Mouse (Mus musculus): ENCODE results near the gene Accs.

DNA sequence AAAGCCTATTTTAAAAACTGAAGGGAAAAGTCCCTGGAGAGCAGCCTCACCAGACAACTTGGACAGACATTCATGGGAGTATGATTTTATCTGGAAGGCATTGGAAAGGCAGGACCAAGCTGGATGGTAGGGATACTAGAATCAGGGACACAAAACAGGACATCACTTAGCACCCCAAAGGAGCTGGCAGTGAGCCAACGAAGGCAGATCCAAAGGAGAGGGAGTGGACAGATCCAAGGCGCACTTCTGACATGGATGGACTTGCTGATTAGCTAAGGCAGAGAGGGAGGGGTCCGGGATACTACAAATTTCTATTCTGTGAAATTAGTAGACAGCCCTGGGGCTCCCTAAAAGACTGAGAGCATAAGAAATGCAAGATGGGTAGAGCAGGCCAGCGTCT lies 44.2 kb downstream of the Accs start:
- TF ChIP-seq CTCF (IDR thresholded peaks at IDR 0.05; ENCODE audit: control insufficient read depth, insufficient read depth, insufficient read length) = no peak
- TF ChIP-seq MAX (IDR thresholded peaks at IDR 0.05) = no peak
- TF ChIP-seq MYOD1 (IDR thresholded peaks at IDR 0.05; ENCODE audit: control insufficient read depth, insufficient read length, low read depth) = no peak
- no peak for TF ChIP-seq MYOG (IDR thresholded peaks at IDR 0.05; ENCODE audit: control insufficient read depth, extremely low read depth, insufficient read length)

Measured in C2C12 (cell line).